Mouse (Mus musculus) heart, embryonic 14.5 days (tissue): ENCODE measurements around the gene Dnah17. TPM values are rescaled to one million over a fixed set of nuclear protein-coding genes. Genes with fewer than 3 reads are reported as not detected.

Source experiments
- ATAC-seq: fragments of 200-750 bp; cut with Nextera tagmentation; 2 replicates; pipeline ENCODE4 v1.8.0; 2017; ENCODE audit warnings: low read depth, moderate TSS enrichment; ENCODE audit not compliant: insufficient number of reproducible peaks, insufficient read depth, low FRiP score
- H3K27ac ChIP-seq, 2 experiments: fragments of 200-500 bp in 1 of 2; fragments of 300-500 bp in 1 of 2; sonication (generic) in 1 of 2; replicated peaks in 1 of 2; 2 replicates each; pipeline ENCODE4 v1.5.1; 2012 to 2014; ENCODE audit warnings: low read depth in 2 of 2, low read length in 2 of 2, control low read depth in 1 of 2, mild to moderate bottlenecking in 1 of 2, mixed read lengths in 1 of 2; ENCODE audit not compliant: control insufficient read depth in 1 of 2, insufficient read depth in 1 of 2
- H3K27me3 ChIP-seq: fragments of 300-500 bp; sonication (generic); 2 replicates; pipeline ENCODE4 v1.6.1; 2014; ENCODE audit warnings: mild to moderate bottlenecking, low read length, control low read depth; ENCODE audit not compliant: control insufficient read depth, insufficient read depth
- H3K36me3 ChIP-seq: fragments of 300-500 bp; sonication (generic); 2 replicates; pipeline ENCODE4 v1.6.1; 2014; ENCODE audit warnings: mild to moderate bottlenecking, control low read depth, low read length, mixed read lengths; ENCODE audit not compliant: control insufficient read depth, insufficient read depth
- H3K4me1 ChIP-seq, 2 experiments: fragments of 200-500 bp in 1 of 2; fragments of 300-500 bp in 1 of 2; sonication (generic) in 1 of 2; 2 replicates each; pipeline ENCODE4 v1.6.1; 2012 to 2014; ENCODE audit warnings: low read length in 2 of 2, control low read depth in 1 of 2, mixed read lengths in 1 of 2; ENCODE audit not compliant: control insufficient read depth in 2 of 2, insufficient read depth in 2 of 2
- H3K4me2 ChIP-seq: fragments of 300-500 bp; sonication (generic); 2 replicates; pipeline ENCODE4 v1.6.1; 2014; ENCODE audit warnings: mild to moderate bottlenecking, low read length
- H3K4me3 ChIP-seq, 2 experiments: fragments of 200-500 bp in 1 of 2; fragments of 300-500 bp in 1 of 2; sonication (generic) in 1 of 2; 2 replicates each; pipeline ENCODE4 v1.5.1; 2012 to 2014; ENCODE audit warnings: low read length in 2 of 2, mild to moderate bottlenecking in 2 of 2, control low read depth in 1 of 2, low read depth in 1 of 2, moderate library complexity in 1 of 2; ENCODE audit not compliant: control insufficient read depth in 1 of 2, insufficient read depth in 1 of 2
- H3K9ac ChIP-seq: fragments of 300-500 bp; sonication (generic); 2 replicates; pipeline ENCODE4 v1.6.1; 2014; ENCODE audit warnings: mild to moderate bottlenecking, low read length
- H3K9me3 ChIP-seq: fragments of 300-500 bp; sonication (generic); 2 replicates; pipeline ENCODE4 v1.6.1; 2016; ENCODE audit warnings: low read length, control low read depth; ENCODE audit not compliant: control insufficient read depth
- WGBS: fragments of 180-500 bp; shearing (Covaris S2); extraction: QIAGEN DNeasy Blood & Tissue Kit; methylation state at CpG from one replicate; pipeline ENCODE4 v1.1.7; 2014; 5-methylcytosine and 5-hydroxymethylcytosine counted together
- polyA plus RNA-seq: library from polyadenylated mRNA; unstranded; fragments of >200 nt; fragmentation: Nextera tagmentation; extraction: Ambion mirVana; gene quantifications from 2 replicates; pipeline ENCODE4 v1.2.1, GENCODE M21; 2014

Dnah17 gene
- polyA plus RNA-seq, 1 experiment from 2014 or later, result 0.23 TPM

DNA sequence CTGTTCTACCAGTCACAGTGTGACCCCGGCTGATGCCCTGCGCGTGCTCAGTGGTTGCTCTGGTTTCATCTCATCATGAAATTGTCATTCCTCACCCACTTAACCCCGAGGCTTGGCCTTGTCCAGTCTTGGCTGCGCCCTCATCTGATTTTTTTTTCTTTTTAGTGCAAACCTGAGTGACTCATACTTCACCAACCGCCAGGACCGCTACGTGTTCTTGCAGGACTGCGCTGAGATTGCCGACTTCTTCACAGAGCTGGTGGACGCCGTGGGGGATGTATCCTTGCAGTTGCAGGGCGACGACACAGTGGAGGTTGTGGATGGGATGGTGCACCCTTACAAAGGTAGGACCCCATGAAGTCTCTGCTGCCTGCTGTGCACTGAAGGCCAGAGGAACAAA, 127.3 kb downstream of the Dnah17 start:
- no peak overlapping the region for H3K9ac ChIP-seq
- ATAC-seq, result no peak
- H3K36me3 ChIP-seq, result peaks cover 77% of the 10 kb centered on the region
- peak overlapping the region in 1 of 2 experiments; percentile 55; a peak in 2 of 4 replicates for H3K27ac ChIP-seq
- no peak overlapping the region for H3K4me2 ChIP-seq
- H3K9me3 ChIP-seq, result no peaks in the 10 kb centered on the region
- H3K4me1 ChIP-seq, result peaks cover 37 to 50% of the 10 kb centered on the region in 2 experiments
- no peaks in the 10 kb centered on the region for H3K27me3 ChIP-seq
- WGBS, result 74% methylated on average over 14 of the region's 14 CpGs
- H3K4me3 ChIP-seq, result no peak overlapping the region

DNA sequence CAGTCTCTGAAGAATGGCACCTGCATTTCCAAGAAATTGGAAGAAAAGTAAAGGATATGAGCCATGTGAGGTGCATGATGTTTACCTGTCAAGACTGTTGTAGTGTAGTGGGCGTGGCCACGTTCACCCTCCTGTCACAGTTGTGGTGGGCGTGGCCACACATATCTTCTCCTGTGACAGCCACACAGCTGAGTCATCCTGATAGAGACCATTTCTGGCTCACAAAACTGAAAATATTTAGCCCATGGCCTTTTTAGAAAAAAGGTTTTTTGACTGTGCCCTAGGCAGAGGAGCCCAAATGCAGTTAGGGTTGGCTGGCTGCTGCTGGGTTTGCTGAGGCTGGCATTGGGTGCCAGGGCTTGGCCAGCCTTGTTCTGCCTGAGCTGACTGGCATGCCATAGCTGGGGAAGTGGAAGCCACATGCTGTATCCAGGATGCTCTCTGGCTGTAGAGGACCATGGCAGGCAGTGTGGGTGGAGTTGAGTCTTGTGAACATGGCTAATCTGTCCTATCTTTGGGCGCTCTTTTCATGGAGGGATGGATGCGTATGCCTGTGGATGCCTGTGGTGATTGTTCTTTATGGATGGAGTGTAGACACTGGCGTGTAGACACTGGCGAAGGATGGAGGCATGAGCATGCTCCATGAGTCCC, 129.7 kb downstream of the Dnah17 start:
- ATAC-seq, result no peak
- Histone ChIP-seq H3K36me3 (peaks cover 69% of the 10 kb centered on the region), H3K27me3 (no peaks in the 10 kb centered on the region), H3K4me1 (peaks cover 28 to 49% of the 10 kb centered on the region in 2 experiments), H3K9me3 (no peaks in the 10 kb centered on the region), H3K4me3 (no peak overlapping the region), H3K4me2 (no peak overlapping the region), H3K9ac (0 out of 2 replicates have a peak overlapping the region, but pooled peaks have one; percentile 12), H3K27ac (peak overlapping the region; percentile 50 to 59; a peak in 3 of 4 replicates)
- 86% methylated on average over 7 of the region's 7 CpGs for WGBS

DNA sequence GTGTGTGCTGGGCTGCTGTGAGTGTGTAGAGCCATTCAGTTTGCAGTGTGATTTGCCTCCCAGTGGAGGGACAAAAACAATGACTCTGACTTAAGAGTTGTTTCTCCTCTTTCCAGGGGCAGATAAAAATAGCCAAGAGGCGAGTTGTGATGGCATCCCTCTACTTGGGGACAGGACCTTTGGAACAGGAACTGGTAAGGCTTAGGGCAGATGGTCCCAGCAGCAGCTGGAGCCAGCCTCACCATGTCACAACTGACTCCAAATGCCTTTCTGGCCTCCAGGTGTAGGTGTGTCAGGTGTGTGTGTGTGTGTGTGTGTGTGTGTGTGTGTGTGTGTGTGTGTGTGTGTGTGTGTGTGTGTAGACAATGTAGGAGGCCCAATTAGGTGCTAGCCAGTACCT, 130.4 kb downstream of the Dnah17 start:
- Histone ChIP-seq H3K4me2 (no peak overlapping the region), H3K9me3 (no peaks in the 10 kb centered on the region), H3K36me3 (peaks cover 63% of the 10 kb centered on the region), H3K4me3 (no peak overlapping the region), H3K9ac (no peak overlapping the region), H3K27ac (peak overlapping the region; percentile 50 to 59), H3K27me3 (no peaks in the 10 kb centered on the region), H3K4me1 (peaks cover 34 to 55% of the 10 kb centered on the region in 2 experiments)
- no peak for ATAC-seq
- 10% methylated on average over 1 of the region's 1 CpGs for WGBS

DNA sequence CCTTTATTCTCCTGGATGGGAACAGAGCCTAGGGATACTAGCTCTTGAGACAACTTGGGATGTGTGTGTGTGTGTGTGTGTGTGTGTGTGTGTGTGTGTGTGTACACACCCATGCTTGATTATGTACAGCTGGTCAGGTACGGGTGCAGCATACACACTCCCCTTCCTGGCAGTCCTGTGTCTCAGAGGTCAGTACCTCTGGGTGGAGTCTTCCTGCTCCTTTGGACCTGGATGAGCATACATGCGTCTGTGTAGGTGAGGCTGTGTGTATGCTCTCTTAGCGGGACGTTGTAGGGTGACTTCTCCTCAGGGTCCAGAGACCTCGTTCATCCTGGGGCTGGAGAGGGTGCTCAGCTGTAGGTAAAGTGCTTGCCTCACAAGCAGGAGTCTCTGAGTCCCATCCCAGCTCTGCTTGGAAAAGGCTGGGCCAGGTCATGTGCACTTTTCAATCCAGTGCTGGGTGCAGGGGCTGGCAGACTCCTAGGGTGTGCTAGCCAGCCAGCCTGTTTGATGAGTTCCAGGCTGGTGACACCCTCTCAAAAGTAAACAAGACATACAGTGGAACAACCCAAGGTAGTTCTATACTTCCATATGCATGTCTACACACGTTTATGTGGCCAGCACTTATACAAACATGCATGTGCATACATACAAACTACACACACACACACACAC, 131.0 kb downstream of the Dnah17 start:
- Histone ChIP-seq H3K36me3 (peaks cover 56% of the 10 kb centered on the region), H3K4me1 (peaks cover 39 to 59% of the 10 kb centered on the region in 2 experiments), H3K9me3 (no peaks in the 10 kb centered on the region), H3K9ac (0 out of 2 replicates have a peak overlapping the region, but pooled peaks have one; percentile 16), H3K27ac (peak overlapping the region; percentile 50 to 59), H3K4me2 (no peak overlapping the region), H3K4me3 (no peak overlapping the region), H3K27me3 (no peaks in the 10 kb centered on the region)
- WGBS, result 65% methylated on average over 6 of the region's 6 CpGs
- no peak for ATAC-seq

DNA sequence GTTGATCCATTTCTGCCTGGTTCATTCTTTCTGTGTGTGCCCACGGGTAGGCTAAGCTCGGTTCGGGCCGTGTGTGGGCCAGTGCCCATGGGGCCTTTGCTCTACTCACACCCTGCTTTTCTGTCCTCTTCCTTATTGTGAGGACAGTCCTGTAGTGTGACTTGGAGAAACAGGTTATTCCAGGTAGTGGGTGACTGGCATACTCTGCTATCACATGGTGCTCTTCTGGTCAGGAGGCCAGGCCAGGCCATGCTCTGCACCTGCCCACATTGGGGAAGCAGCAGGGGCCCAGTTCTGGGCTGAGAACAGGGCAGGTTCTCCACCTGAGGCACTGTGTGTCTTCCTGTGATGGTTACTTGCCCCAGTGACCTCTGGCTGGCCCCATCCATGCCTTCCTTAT, 132.1 kb downstream of the Dnah17 start:
- Histone ChIP-seq H3K27me3 (no peaks in the 10 kb centered on the region), H3K4me1 (peaks cover 41 to 59% of the 10 kb centered on the region in 2 experiments), H3K4me2 (no peak overlapping the region), H3K36me3 (peaks cover 46% of the 10 kb centered on the region), H3K27ac (no peak overlapping the region), H3K4me3 (no peak overlapping the region), H3K9me3 (no peaks in the 10 kb centered on the region), H3K9ac (no peak overlapping the region)
- no peak for ATAC-seq
- WGBS, result 95% methylated on average over 4 of the region's 4 CpGs

DNA sequence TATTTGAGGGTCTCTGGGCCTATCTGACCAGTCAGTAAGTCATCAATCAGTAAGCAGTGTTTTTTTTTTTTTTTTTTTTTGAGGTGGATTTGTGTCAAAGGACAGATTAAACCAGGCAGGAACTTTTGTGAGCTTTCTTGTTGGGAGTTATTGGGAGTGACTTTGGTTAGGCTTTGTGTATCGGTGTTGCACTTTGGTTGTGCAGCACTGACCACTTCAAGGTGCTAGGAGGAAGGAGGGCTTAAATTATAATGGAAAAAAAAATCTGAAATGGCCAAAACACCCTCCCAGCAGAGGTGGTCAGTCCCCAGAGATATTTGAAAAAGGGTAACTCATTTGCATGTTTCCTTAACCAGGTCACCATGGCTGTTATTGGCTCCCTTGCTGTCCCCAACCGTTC, 133.3 kb downstream of the Dnah17 start:
- Histone ChIP-seq H3K4me1 (peaks cover 41 to 65% of the 10 kb centered on the region in 2 experiments), H3K27me3 (no peaks in the 10 kb centered on the region), H3K4me2 (no peak overlapping the region), H3K27ac (no peak overlapping the region), H3K9me3 (no peaks in the 10 kb centered on the region), H3K9ac (no peak overlapping the region), H3K36me3 (peaks cover 35% of the 10 kb centered on the region), H3K4me3 (no peak overlapping the region)
- 94% methylated on average over 2 of the region's 2 CpGs for WGBS
- no peak for ATAC-seq

DNA sequence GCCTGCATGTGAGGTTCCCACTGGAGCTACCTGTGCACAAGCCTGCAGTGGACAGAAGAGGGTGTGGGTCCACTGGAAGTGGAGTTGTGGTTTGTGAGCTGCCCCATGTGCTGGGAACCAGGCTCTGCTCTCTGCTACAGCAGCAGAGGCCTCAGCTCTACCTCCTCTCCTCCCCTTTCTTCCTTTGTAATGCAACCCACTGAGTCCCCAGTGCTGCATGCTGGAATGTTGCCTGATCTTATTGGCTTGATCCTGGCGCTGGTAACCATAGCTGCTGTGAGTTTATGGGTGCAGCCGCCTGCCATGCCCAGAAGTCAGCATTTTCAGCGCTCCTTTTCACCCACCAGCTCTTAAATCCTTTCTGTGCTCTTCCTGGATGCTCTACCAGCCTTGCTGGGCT, 134.4 kb downstream of the Dnah17 start:
- H3K27me3 ChIP-seq, result no peaks in the 10 kb centered on the region
- H3K4me1 ChIP-seq, result peaks cover 41 to 70% of the 10 kb centered on the region in 2 experiments
- ATAC-seq, result no peak
- H3K9me3 ChIP-seq, result no peaks in the 10 kb centered on the region
- no peak overlapping the region for H3K4me2 ChIP-seq
- H3K9ac ChIP-seq, result no peak overlapping the region
- peaks cover 25% of the 10 kb centered on the region for H3K36me3 ChIP-seq
- no peak overlapping the region for H3K4me3 ChIP-seq
- 66% methylated on average over 3 of the region's 3 CpGs for whole genome bisulfite sequencing
- no peak overlapping the region for H3K27ac ChIP-seq
